Mouse (Mus musculus): ENCODE data around the gene Ctnnal1.

- no peak for TF ChIP-seq MAFK (IDR thresholded peaks at IDR 0.05; ENCODE audit: insufficient read depth, low read depth, low read length)
- TF ChIP-seq HCFC1 (IDR thresholded peaks at IDR 0.05; ENCODE audit: borderline replicate concordance, insufficient read depth, low read length), result no peak
- TF ChIP-seq CHD2 (IDR thresholded peaks at IDR 0.05; ENCODE audit: low read depth, low read length), result no peak
These were observed 27.3 kb downstream of the Ctnnal1 start for GRCm38 (mm10) chr4:56837661-56838060.
